Mouse (Mus musculus): ENCODE measurements around the gene Rdh9.

GRCm38 (mm10) chr10:127838539-127838938, 62.4 kb downstream of the Rdh9 start:
- TF ChIP-seq CTCF (IDR thresholded peaks at IDR 0.05; ENCODE audit: control insufficient read depth, insufficient read depth, insufficient replicate concordance, low read depth, low read length) (no peak), POLR2A (IDR thresholded peaks at IDR 0.05; ENCODE audit: control insufficient read depth, low read depth, low read length) (no peak)

All from testis, adult 2 months (tissue).